Mouse (Mus musculus): ENCODE data around the gene Ppp1r12c. TPM values are rescaled to one million over a fixed set of nuclear protein-coding genes. Genes with fewer than 3 reads are reported as not detected.
A peak's percentile ranks its signal among the peaks of the same experiment; 100 is the strongest.

Ppp1r12c gene
- polyA plus RNA-seq, 1 experiment from 2014 or later = 46.2 TPM

DNA sequence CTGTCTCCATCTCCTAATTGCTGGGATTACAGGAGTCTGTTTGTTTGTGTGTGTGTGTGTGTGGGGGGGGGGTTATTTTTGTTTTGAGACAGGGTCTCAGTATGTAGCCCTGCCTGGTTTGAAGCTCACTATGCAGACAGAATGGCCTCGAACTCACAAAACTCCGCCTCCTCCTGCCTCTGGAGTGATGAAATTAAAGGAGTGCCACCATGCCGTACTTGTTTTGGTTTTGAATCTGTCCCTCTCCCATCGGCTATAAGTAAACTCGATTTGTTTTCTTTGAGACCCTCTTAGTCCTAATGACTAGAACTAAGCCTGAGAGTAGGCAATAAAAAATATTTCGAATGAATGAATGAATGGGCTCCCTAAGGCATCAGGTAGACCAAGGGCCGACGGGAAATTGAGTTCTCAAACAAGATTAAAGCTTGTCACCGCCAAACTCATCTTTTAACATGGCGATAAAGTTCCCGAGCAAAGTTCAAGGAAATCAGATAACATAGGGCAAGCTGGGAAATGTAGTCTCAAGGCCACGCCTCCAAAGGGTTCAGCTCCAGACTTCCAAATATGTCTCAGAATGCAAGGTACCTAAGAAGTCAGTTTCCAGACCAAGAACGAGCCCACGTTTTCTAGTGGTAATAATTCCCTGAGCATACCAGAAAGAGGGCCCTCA, 1.1 kb upstream of the Ppp1r12c start:
- peak overlapping the region; percentile 93 for H3K4me2 ChIP-seq (ENCODE audit: low read length)
- peaks cover 32% of the 10 kb centered on the region for H3K4me1 ChIP-seq (ENCODE audit: control insufficient read depth, insufficient read depth, low read length)
- no peaks in the 10 kb centered on the region for H3K9me3 ChIP-seq (ENCODE audit: control insufficient read depth, low read length)
- H3K9ac ChIP-seq (replicated peaks; ENCODE audit: low read length) = peak overlapping the region; percentile 96; the same call in 1 of the 2 replicates
- WGBS = 12% methylated on average over 14 of the region's 14 CpGs
- H3K36me3 ChIP-seq (ENCODE audit: control insufficient read depth, insufficient read depth, low read length) = no peaks in the 10 kb centered on the region
- H3K27ac ChIP-seq (replicated peaks; ENCODE audit: low read depth, low read length) = no peak overlapping the region
- DNase-seq (peak; percentile 68), ATAC-seq (ENCODE audit: low FRiP score, low TSS enrichment) (peak; percentile 22; the same call in 1 of the 2 replicates)
- no peaks in the 10 kb centered on the region for H3K27me3 ChIP-seq (ENCODE audit: control insufficient read depth, insufficient read depth, low read length)
- peak overlapping the region; percentile 81 for H3K4me3 ChIP-seq (replicated peaks; ENCODE audit: low read depth, low read length)

DNA sequence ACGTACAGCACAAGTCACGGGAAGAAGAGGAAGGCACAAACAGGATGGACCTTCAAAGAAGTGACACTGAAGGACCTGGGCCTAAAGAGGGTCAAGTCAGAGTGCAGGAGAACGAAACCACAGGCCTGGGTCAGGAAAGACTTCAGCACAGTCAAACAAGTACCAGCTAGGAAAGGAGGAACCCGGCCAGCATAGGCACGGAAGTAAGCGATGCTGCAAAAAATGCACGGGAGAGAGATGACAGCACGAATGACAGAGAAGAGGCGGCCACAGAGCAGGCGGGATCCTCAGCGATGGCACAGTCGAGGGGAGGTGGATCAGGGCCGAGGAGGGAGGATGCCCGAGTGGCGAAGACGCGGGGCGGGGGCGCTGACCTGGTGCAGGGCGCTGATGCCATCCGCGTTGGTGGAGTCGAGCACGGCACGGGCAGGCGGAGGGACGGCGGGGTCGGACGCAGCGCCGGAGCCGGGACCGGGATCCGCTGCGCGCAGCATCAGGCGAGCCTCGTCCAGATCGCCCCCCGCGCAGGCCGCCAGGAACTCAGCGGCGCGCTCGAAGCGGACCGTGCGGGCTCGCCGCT, 498 bp downstream of the Ppp1r12c start:
- H3K4me2 ChIP-seq (ENCODE audit: low read length) = peak overlapping the region; percentile 93
- peak overlapping the region; percentile 91 for H3K27ac ChIP-seq (replicated peaks; ENCODE audit: low read depth, low read length)
- no peaks in the 10 kb centered on the region for H3K27me3 ChIP-seq (ENCODE audit: control insufficient read depth, insufficient read depth, low read length)
- H3K36me3 ChIP-seq (ENCODE audit: control insufficient read depth, insufficient read depth, low read length) = peaks cover 14% of the 10 kb centered on the region
- ATAC-seq (ENCODE audit: low FRiP score, low TSS enrichment) (peak; percentile 51), DNase-seq (no peak)
- under 1% methylated on average over 47 of the region's 52 CpGs for WGBS
- peak overlapping the region; percentile 96 for H3K9ac ChIP-seq (replicated peaks; ENCODE audit: low read length)
- H3K4me1 ChIP-seq (ENCODE audit: control insufficient read depth, insufficient read depth, low read length) = peaks cover 34% of the 10 kb centered on the region
- no peaks in the 10 kb centered on the region for H3K9me3 ChIP-seq (ENCODE audit: control insufficient read depth, low read length)
- peak overlapping the region; percentile 81 for H3K4me3 ChIP-seq (replicated peaks; ENCODE audit: low read depth, low read length)

DNA sequence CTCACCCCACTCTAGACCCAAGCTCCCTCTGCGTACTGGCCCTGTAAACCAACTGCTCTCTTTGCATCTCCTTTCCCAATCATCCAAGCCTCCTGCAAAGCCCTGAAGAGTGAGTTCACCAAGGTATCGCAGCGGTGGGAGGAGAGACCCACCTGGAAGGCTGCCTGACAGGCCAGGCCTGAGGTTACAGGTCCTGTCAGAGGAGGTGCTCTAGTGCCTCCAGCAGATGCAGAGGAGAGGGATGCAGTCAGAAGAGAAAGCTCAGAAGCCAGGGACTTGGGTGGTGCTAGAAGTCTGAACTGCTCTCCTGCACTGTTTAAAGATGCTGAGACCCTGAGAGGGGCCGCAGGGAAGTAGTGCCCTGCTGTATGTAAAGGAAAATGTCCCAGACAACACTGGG, 2.4 kb downstream of the Ppp1r12c start:
- no peak for DNase-seq
- Histone ChIP-seq H3K36me3 (ENCODE audit: control insufficient read depth, insufficient read depth, low read length) (peaks cover 27% of the 10 kb centered on the region), H3K4me1 (ENCODE audit: control insufficient read depth, insufficient read depth, low read length) (peaks cover 34% of the 10 kb centered on the region), H3K9ac (replicated peaks; ENCODE audit: low read length) (peak overlapping the region; percentile 36; the same call in 1 of the 2 replicates), H3K4me2 (ENCODE audit: low read length) (peak overlapping the region; percentile 93), H3K27ac (replicated peaks; ENCODE audit: low read depth, low read length) (no peak overlapping the region), H3K9me3 (ENCODE audit: control insufficient read depth, low read length) (no peaks in the 10 kb centered on the region), H3K4me3 (replicated peaks; ENCODE audit: low read depth, low read length) (no peak overlapping the region; the same call in 1 of the 2 replicates), H3K27me3 (ENCODE audit: control insufficient read depth, insufficient read depth, low read length) (no peaks in the 10 kb centered on the region)
- WGBS = 90% methylated on average over 4 of the region's 4 CpGs
- ATAC-seq (ENCODE audit: low FRiP score, low TSS enrichment) = no peak

DNA sequence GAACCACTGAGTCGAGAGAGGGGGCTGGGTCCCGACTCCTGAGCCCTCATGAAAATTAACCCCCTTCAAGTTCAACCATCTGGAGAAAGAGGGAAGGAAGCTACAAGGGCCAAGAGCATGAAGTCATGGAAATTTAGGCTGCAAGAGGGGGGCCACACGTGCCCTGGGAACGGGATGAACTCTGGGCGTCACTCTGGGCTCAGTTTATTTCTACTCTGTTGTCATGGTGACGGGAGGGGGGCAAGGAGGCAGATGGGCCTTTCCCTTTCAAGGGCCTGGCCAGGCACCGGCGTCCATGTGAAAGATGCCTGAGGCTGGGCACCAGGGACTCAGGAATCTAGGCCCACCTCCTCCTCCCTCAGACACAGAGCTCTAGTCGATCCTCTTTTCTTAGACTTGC, 3.2 kb downstream of the Ppp1r12c start:
- peaks cover 30% of the 10 kb centered on the region for H3K36me3 ChIP-seq (ENCODE audit: control insufficient read depth, insufficient read depth, low read length)
- 6% methylated on average over 9 of the region's 9 CpGs for WGBS
- H3K4me3 ChIP-seq (replicated peaks; ENCODE audit: low read depth, low read length) = 0 out of 2 replicates have a peak overlapping the region, but pooled peaks have one; percentile 12
- peak overlapping the region; percentile 93 for H3K4me2 ChIP-seq (ENCODE audit: low read length)
- H3K9ac ChIP-seq (replicated peaks; ENCODE audit: low read length) = peak overlapping the region; percentile 36; the same call in 1 of the 2 replicates
- DNase-seq (peak; percentile 79), ATAC-seq (ENCODE audit: low FRiP score, low TSS enrichment) (peak; percentile 6; the same call in 1 of the 2 replicates)
- H3K27ac ChIP-seq (replicated peaks; ENCODE audit: low read depth, low read length) = peak overlapping the region; percentile 49; the same call in 1 of the 2 replicates
- no peaks in the 10 kb centered on the region for H3K27me3 ChIP-seq (ENCODE audit: control insufficient read depth, insufficient read depth, low read length)
- H3K4me1 ChIP-seq (ENCODE audit: control insufficient read depth, insufficient read depth, low read length) = peaks cover 34% of the 10 kb centered on the region
- H3K9me3 ChIP-seq (ENCODE audit: control insufficient read depth, low read length) = no peaks in the 10 kb centered on the region

DNA sequence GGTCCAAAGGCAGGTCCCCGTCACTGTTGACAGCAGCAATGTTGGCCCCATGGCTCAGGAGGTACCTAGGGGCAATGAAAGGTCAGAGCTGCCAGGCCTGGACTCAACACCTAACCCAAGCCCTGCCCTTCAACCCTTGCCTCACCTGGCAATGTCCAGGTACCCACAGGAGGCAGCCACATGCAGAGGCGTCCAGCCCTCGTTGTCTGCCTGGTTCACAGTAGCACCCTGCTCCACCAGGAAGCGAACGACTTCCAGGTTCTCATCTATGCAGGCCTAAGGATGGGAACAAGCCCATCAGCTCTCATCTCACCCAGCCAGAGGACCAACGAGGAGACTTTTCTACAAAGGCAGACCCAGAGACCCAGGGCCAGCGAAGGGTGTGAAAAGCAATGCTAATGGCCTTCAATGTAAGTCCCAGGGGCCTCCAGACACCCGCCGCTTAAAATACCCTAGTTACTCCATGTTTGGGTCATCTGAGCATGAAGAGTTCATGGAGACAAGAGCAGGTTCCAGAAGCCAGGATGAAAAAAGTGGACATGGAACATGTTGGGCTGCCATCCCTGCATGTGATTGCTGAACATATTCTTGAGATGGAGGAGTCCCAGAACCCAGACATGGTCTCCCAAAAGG, 4.1 kb downstream of the Ppp1r12c start:
- ATAC-seq (ENCODE audit: low FRiP score, low TSS enrichment) (no peak), DNase-seq (no peak)
- WGBS = 93% methylated on average over 9 of the region's 9 CpGs
- H3K9ac ChIP-seq (replicated peaks; ENCODE audit: low read length) = no peak overlapping the region; the same call in 1 of the 2 replicates
- peak overlapping the region; percentile 93; the same call in 1 of the 2 replicates for H3K4me2 ChIP-seq (ENCODE audit: low read length)
- H3K4me3 ChIP-seq (replicated peaks; ENCODE audit: low read depth, low read length) = no peak overlapping the region
- H3K27me3 ChIP-seq (ENCODE audit: control insufficient read depth, insufficient read depth, low read length) = no peaks in the 10 kb centered on the region
- no peak overlapping the region for H3K27ac ChIP-seq (replicated peaks; ENCODE audit: low read depth, low read length)
- no peaks in the 10 kb centered on the region for H3K9me3 ChIP-seq (ENCODE audit: control insufficient read depth, low read length)
- H3K36me3 ChIP-seq (ENCODE audit: control insufficient read depth, insufficient read depth, low read length) = peaks cover 30% of the 10 kb centered on the region
- peaks cover 34% of the 10 kb centered on the region for H3K4me1 ChIP-seq (ENCODE audit: control insufficient read depth, insufficient read depth, low read length)

DNA sequence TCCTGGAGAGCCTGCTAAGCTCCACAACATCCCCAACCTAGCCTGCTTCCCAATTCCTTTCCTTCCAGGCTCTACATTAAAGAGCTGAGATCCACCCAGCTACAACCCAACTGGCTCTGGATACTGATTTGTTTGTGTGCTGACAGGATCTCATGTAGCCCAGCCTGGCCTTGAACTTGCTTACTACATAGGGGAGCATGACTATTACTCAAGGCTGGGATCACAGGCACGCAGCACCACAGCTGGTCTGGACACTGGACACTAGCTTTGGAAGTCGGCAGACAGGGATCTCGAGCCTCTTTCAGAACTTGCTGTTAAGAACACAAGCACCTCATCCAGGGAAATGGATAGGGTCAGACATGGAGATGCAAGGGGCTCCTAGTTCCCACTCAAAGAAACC, 5.0 kb downstream of the Ppp1r12c start:
- H3K4me1 ChIP-seq (ENCODE audit: control insufficient read depth, insufficient read depth, low read length) = peaks cover 34% of the 10 kb centered on the region
- 95% methylated on average over 3 of the region's 3 CpGs for WGBS
- no peaks in the 10 kb centered on the region for H3K27me3 ChIP-seq (ENCODE audit: control insufficient read depth, insufficient read depth, low read length)
- no peak overlapping the region for H3K27ac ChIP-seq (replicated peaks; ENCODE audit: low read depth, low read length)
- H3K4me2 ChIP-seq (ENCODE audit: low read length) = no peak overlapping the region
- no peak overlapping the region for H3K4me3 ChIP-seq (replicated peaks; ENCODE audit: low read depth, low read length)
- H3K9ac ChIP-seq (replicated peaks; ENCODE audit: low read length) = no peak overlapping the region
- DNase-seq (no peak), ATAC-seq (ENCODE audit: low FRiP score, low TSS enrichment) (no peak)
- peaks cover 30% of the 10 kb centered on the region for H3K36me3 ChIP-seq (ENCODE audit: control insufficient read depth, insufficient read depth, low read length)
- no peaks in the 10 kb centered on the region for H3K9me3 ChIP-seq (ENCODE audit: control insufficient read depth, low read length)

DNA sequence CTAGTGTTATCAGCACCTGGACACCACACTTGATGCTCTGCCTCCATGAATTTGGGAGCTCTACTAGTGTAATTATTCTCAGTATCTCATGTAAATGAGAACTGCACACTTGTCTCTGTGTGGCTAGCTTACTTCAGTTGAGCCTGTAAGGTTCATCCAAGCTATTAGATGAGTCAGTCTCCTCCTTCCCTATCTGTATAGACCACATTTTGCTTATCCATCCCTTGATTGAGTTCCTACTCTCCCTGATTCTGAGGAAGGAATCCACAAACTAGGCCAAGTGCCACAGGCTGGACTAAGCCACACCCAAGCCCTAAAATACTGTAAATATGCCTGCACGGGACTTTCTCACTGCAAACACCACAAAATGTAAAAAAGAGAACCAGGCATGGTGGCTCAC, 7.5 kb downstream of the Ppp1r12c start:
- Histone ChIP-seq H3K4me2 (ENCODE audit: low read length) (no peak overlapping the region), H3K27me3 (ENCODE audit: control insufficient read depth, insufficient read depth, low read length) (no peaks in the 10 kb centered on the region), H3K27ac (replicated peaks; ENCODE audit: low read depth, low read length) (no peak overlapping the region), H3K9me3 (ENCODE audit: control insufficient read depth, low read length) (no peaks in the 10 kb centered on the region), H3K36me3 (ENCODE audit: control insufficient read depth, insufficient read depth, low read length) (peaks cover 45% of the 10 kb centered on the region), H3K4me3 (replicated peaks; ENCODE audit: low read depth, low read length) (no peak overlapping the region), H3K9ac (replicated peaks; ENCODE audit: low read length) (no peak overlapping the region), H3K4me1 (ENCODE audit: control insufficient read depth, insufficient read depth, low read length) (peaks cover 16% of the 10 kb centered on the region)
- 93% methylated on average over 1 of the region's 1 CpGs for WGBS
- no peak for DNase-seq
- ATAC-seq (ENCODE audit: low FRiP score, low TSS enrichment) = no peak

DNA sequence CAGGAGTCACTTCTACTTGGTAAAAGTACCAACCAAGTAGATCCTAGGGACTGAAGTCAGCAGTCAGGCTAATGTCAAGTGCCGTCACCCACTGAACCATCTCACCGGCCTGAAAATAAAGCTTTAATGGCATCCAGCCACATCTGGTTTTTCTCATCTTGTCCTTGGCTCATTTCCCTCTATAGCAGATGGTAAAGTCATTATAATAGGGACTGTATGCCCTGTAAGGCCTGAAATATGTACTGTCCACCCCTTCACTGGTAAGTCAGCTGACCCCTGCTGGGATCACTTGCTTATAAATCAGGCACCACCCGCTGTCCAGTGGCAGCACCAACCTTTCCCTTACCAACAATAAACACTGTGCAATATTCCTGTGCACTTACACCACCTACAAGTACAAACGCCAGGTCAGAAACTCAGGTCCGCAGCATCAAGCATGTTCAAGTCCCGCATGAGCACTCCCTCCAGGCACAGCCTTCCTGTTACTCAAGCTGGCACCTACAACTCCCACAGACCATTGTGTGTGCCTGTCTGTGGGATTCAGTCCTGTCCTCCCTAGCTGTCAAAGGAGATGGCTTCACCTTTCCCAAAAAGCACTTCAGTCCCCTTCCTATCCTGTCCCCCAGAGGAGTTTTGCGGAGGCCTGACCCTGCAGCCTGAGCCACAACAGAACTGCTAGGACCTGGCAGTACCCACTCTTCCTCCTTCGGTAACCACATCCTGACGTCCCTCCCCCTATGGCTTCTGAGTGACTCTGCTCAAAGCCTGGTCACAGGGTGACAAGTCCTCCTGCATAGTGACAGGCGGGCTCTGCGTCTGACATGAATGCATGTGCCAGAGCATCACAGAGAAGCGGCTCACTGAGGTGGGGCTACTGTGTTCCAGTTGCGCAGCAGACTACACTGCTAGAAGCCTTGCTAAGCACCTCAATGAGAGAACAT, 8.9 kb downstream of the Ppp1r12c start:
- ATAC-seq (ENCODE audit: low FRiP score, low TSS enrichment) (no peak), DNase-seq (no peak)
- 94% methylated on average over 13 of the region's 13 CpGs for WGBS
- H3K4me2 ChIP-seq (ENCODE audit: low read length) = no peak overlapping the region
- H3K4me3 ChIP-seq (replicated peaks; ENCODE audit: low read depth, low read length) = no peak overlapping the region
- H3K9ac ChIP-seq (replicated peaks; ENCODE audit: low read length) = no peak overlapping the region
- H3K27me3 ChIP-seq (ENCODE audit: control insufficient read depth, insufficient read depth, low read length) = no peaks in the 10 kb centered on the region
- peaks cover 52% of the 10 kb centered on the region for H3K36me3 ChIP-seq (ENCODE audit: control insufficient read depth, insufficient read depth, low read length)
- H3K4me1 ChIP-seq (ENCODE audit: control insufficient read depth, insufficient read depth, low read length) = peaks cover 2% of the 10 kb centered on the region; the same call in 1 of the 2 replicates
- no peaks in the 10 kb centered on the region for H3K9me3 ChIP-seq (ENCODE audit: control insufficient read depth, low read length)
- H3K27ac ChIP-seq (replicated peaks; ENCODE audit: low read depth, low read length) = no peak overlapping the region
